Comparison of ENCODE assay signal across 8 mouse cellular contexts in the genomic region with DNA sequence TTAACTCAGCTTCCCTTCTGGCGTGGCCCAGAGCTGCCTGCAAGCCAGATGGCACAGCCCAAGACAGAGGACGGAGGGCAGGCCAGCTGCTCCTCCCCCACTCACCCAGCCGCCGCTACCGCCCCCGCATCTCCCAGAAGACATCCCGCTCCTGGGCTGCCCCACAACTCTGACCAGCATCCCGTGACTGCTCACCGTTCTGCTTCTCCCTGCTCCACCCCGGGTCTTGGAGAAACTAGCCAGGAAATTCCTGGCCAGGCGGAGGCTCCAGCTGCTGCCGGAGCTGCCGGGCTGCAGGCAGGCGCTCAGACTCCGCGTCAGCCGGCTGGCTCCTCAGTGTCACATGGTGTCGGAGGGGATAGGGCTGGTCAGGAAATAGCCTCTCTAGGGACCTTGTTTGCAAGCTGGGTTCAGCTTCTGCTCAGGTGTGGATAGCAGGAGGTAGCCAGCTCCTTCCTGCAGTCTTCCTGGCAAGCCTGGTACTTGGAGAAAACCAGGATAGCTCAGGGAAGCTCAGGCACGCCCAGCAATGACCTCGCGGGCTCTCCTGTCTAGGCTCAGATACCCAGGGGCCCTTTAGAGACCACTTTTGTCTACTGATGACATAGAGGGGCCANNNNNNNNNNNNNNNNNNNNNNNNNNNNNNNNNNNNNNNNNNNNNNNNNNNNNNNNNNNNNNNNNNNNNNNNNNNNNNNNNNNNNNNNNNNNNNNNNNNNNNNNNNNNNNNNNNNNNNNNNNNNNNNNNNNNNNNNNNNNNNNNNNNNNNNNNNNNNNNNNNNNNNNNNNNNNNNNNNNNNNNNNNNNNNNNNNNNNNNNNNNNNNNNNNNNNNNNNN. TPM values are rescaled to one million over a fixed set of nuclear protein-coding genes. Genes with fewer than 3 reads are reported as not detected.
DNase-seq lines count a peak whose midpoint lies in the region; ATAC-seq and TF ChIP-seq lines count a peak whose summit lies in the region.

A gene (minus strand): TSS at position 505 of the 834 bp plus-strand sequence.

- no peak for TF ChIP-seq CTCF in intestine, postnatal 0 days (IDR thresholded peaks at IDR 0.05; ENCODE audit: low read depth)

- peak; percentile 82 for ATAC-seq in intestine, postnatal 0 days

- no peaks in the 10 kb centered on the region for H3K27me3 ChIP-seq in intestine, postnatal 0 days (replicated peaks; ENCODE audit: control insufficient read depth, insufficient read depth, low read length)

- H3K9me3 ChIP-seq in intestine, postnatal 0 days (ENCODE audit: control insufficient read depth): no peaks in the 10 kb centered on the region

- H3K27ac ChIP-seq in intestine, postnatal 0 days (ENCODE audit: low read depth, low read length): 0 out of 2 replicates have a peak within 1 kb of the TSS, but pooled peaks have one; percentile 2

- H3K4me3 ChIP-seq in intestine, postnatal 0 days (ENCODE audit: low read depth, low read length): peak within 1 kb of the TSS; percentile 35

- H3K9ac ChIP-seq in intestine, postnatal 0 days (ENCODE audit: low read depth, low read length): peak within 1 kb of the TSS; percentile 32

- H3K36me3 ChIP-seq in intestine, postnatal 0 days (ENCODE audit: control insufficient read depth, insufficient read depth): no peaks in the 10 kb centered on the region

- peak within 1 kb of the TSS; percentile 70 for H3K4me2 ChIP-seq in intestine, postnatal 0 days (replicated peaks; ENCODE audit: low read depth)

- no peaks in the 10 kb centered on the region for H3K4me1 ChIP-seq in intestine, postnatal 0 days (replicated peaks; ENCODE audit: control insufficient read depth, insufficient read depth, low read length)

- intact Hi-C loops in left cerebral cortex, postnatal 25 days (cut with DNase I): no loop called here

- DNase-seq in adrenal gland, adult 2 months: peak; percentile 84
- DNase-seq in embryo, embryonic 9.5 days (ENCODE audit: extremely low spot score): peak; percentile 71
- DNase-seq in heart, adult 11 months: peak; percentile 99
- peak; percentile 61 to 73 for DNase-seq in left cerebral cortex, postnatal 25 days (ENCODE audit: low spot score in 2 of 2)
- peak; percentile 87 for DNase-seq in mesoderm, embryonic 11.5 days (ENCODE audit: low read depth, low spot score)
- peak; percentile 51 to 52 for DNase-seq in right cerebral cortex, postnatal 36 days (ENCODE audit: low spot score in 2 of 2)
- peak; percentile 60 to 76 for DNase-seq in urinary bladder, postnatal 36 days (ENCODE audit: low spot score in 2 of 2)

- WGBS in intestine, postnatal 0 days: 2% methylated on average over 21 of the region's 21 CpGs

RNA-seq across cellular contexts. Expression of the gene that starts here (rescaled TPM):
- total RNA-seq in adrenal gland, adult 2 months (2021): 1 to 10 TPM; 1.7 to 3.2 TPM
- 2.5 and 3.9 TPM in 2 replicates for polyA plus RNA-seq in adrenal gland, adult 2 months (2012; rRNA removed)
- polyA plus RNA-seq in intestine, postnatal 0 days (2015; fragmentation: Nextera tagmentation; extraction: Ambion mirVana): 1.0 and 1.5 TPM in 2 replicates
- total RNA-seq in left cerebral cortex, postnatal 25 days (2021): 1 to 10 TPM; 7.1 to 7.6 TPM

Comparison
In these comparisons a context has a peak if more than half of its experiments do, and no peak if none do; other contexts are left out.
1. Peak in every context shown above with its lines: DNase-seq, ATAC-seq, H3K4me3 ChIP-seq and H3K27ac ChIP-seq.